Mouse (Mus musculus): ENCODE measurements around the gene Tbc1d22a.

Tbc1d22a gene

GRCm38 (mm10) chr15:86234517-86235441 is 20.5 kb downstream of the Tbc1d22a start:
- DNase-seq (ENCODE audit: low spot score) = no peak

DNA sequence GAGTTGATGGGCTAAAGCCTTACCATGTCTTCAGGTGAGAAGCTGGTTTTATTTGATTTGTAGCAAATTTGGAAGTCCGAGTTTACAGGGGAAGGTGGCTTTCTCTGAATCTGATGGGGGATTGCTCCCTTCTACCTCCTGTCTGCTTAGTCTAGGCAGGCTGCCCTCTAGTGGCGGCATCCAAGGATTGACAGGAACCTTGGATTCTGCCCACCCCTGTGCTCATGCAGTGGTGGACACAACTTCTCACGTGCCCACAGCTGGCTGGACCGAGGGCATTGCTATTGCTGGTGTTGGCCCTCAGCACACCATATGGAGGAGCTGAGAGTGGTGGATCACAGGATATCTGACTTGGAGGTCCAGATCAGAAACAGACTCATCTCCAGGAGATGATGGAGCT is 22.0 kb downstream of the Tbc1d22a start:
- no peak for DNase-seq (ENCODE audit: low spot score)

DNA sequence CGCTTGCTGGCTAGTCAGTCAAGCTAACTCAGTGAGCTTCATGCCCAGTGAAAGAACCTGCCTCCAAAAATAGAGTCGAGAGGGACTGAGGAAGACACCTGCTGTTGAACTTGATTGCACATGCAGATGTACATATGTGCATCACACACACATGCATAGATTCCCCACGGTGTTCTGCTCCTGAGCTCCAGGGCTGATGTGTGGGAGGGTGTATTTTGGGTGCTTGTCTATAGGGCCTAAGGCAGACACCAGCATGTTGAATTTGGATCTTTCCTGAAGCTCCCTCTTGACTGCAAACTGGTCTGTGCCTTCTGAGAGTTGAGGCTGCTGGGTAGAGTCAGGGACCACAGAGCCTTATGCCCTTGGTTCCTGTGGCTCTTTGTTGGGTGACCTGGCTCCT is 23.8 kb downstream of the Tbc1d22a start:
- DNase-seq (ENCODE audit: low spot score) = no peak

DNA sequence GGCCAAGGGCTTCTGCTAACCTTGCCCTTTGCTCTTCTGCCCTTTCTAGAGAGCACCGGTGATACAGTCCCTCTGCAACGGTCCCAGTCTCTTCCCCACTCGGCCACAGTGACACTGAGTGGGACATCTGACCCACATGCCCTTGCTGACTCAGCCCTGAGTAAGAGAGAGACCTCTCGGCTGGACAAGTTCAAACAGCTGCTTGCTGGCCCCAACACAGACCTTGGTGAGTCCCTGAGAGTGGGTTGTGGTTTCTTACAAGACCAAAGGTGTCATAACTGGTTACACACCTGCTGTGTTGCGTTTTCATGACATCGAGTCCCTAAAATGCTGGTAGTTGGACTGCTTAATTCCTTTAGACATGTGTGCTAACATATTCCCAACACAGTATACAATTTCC is 24.8 kb downstream of the Tbc1d22a start:
- DNase-seq (ENCODE audit: low spot score) = no peak

GRCm38 (mm10) chr15:86239801-86240200 is 25.5 kb downstream of the Tbc1d22a start:
- no peak for DNase-seq (ENCODE audit: low spot score)

DNA sequence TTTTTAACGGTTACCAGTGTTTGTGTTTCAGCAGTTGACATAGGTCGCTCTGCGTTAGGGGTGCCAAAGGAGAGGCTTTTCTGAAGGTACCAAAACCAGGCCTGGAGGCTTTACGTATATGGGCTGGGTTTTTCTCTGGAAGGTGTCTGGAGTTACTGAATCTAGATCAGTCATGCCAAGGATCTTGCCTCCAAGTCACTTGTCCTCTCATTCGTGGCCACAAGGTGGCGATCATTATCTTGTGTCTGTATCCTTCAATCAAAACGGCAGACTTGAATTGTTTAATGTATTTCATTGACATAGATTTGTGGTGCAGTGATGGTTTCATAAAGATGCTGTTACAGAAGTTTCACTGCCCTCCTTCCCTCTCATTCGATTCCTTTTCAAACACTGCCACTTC is 29.4 kb downstream of the Tbc1d22a start:
- no peak for DNase-seq (ENCODE audit: low spot score)

DNA sequence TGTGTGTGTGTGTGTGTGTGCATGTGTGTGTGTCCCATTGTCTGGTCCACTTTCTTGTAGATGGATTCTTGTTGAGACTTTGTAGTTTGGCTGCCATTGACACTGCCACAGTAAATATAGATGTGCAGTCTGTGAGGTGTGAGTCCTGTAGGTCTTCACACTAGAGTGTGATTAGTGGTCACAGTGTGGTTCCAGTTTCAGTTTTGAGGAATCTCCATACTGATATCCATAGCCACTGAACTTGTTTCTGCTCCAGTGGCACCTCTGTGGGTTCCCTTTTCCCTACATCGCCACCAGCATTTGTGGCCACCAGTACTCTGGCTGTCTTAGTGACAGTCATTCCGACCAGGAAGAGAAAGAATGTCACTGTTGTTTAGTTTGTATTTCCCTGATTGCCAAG is 30.1 kb downstream of the Tbc1d22a start:
- DNase-seq (ENCODE audit: low spot score) = no peak

DNA sequence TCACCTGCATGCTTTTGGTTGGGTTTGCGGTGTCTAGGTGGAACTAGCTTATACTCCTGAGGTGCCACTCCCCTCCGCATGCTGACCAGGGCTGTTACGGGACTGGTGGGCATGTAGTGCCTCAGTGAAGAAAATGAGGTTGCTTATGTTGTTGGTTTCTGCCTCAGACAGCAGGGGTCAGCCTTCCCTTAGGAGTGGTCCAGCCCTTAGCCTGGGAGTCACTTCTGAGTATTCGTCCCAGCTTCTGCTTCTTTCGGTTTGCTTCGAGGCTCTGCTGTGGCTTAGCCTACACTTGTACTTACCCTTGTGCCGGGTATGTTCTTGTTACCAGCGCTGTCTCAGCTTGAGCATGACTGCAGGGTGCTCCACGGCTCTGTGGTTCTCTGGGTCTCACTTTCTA is 36.0 kb downstream of the Tbc1d22a start:
- no peak for DNase-seq (ENCODE audit: low spot score)

DNA sequence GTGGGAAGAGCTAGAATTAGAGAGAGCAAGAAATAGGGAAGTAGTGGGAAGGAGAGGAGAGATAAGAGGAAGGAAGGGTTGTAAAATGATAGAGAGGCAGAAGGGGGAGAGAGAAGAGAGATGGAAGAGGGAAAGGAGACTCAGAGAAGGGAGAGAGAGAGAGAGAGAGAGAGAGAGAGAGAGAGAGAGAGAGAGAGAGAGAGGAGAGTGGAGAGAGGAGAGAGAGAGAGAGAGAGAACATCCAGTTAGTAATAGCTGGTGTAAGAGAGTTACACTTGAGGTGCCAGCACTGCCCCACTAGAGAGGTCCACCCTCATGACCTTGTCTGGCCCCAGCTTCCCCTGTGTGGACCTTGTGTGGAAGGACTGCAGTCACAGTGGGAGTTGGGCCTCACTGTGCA is 37.9 kb downstream of the Tbc1d22a start:
- DNase-seq (ENCODE audit: low spot score) = no peak

GRCm38 (mm10) chr15:86252684-86253083 is 38.4 kb downstream of the Tbc1d22a start:
- DNase-seq (ENCODE audit: low spot score) = no peak

DNA sequence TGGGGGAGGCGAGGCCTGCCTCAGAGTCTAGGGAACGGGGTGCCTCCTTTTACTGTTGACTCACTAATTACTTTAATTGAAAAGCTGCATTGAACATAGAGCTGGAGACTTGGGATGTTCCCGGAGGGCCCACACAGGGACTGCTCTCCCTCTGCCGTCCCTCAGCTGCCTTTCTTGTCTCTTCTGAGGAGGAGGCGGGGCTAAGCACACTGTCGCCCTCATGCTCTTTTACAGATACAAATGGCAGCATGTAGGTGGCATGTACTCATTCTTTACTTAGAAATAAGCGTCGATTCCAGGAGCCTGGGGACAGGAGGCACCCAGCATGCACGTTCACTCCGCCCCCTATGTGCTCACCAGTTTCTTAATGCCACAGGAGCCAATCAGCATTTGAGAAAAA is 39.2 kb downstream of the Tbc1d22a start:
- no peak for DNase-seq (ENCODE audit: low spot score)

DNA sequence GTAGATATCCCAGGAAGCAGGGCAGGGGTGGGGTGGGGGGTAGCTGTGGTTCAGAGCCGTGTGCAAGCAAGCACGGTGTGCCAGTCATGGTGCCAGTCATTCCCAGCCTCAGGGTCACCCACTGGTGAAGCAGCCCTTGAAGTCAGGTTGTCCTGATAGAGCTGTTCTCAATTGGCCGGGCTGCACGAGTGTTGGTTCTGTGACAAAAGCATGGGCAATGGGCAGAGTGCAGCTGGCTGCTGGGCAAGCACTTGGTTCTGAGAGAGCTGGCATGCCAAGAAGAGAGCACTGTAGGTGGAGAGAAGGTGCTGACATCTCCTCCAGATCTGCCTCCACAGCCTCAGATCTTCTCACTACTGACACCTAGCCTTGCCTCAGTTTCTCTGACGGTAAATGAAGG is 41.9 kb downstream of the Tbc1d22a start:
- no peak for DNase-seq (ENCODE audit: low spot score)

DNA sequence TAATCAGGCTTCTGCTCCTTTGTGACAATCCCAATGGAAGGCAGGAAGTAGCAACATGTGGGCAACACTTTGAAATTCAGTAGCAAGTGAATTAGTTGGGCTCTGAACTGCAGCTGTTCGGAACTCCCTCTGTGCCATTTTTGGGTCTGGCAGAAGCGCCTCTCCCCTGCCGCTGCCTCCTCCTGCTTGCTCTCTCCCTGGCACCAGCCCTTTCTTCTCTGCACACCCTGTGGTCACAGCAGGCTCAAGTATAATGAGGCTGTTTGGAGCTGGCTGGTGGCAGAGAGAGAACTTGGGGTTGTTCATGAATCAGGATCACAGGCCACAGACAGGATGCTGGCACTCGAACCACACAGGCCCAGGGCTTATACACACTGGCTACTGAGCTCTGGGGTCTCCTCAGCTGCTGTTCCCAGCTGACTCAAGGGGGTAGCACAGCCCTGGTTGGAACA is 42.5 kb downstream of the Tbc1d22a start:
- DNase-seq (ENCODE audit: low spot score) = no peak

DNA sequence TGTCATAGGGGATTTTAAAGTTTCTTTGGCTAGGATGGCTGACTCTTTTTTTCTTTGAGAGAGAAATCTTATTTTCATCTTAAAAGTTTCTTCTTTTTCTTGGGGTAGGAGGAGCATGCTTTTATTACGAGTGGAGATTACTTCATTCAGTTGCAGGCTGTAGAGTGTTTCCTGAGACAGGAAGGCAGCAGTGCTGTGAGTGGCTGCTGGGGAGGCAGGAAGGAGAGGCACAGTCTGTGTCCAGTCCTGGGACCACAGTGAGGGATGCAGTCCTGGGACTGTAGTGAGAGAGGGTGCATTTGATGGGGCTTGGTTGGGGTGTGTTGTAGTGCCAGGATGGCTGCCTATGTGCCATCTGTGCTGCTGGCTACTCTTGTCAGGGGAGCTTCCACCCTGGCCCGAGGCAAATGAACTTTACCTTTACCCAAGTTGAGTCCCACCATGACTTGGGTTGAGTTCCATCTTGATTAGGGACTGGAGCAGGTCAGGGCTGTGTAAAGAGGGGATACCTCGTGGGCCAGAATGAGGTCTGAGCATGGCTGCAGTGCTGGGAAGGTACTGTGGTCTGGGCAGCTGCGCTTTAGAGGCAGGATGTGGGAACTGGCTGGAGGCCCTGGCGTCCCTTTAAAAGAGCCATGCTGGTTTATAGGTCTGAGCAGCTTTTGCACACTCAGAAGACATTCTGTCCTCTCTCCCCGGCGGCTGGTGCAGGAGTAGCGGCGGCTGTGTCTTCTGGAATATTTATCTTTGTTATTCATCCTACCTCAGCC is 43.8 kb downstream of the Tbc1d22a start:
- no peak for DNase-seq (ENCODE audit: low spot score)

GRCm38 (mm10) chr15:86259233-86259632 is 45.0 kb downstream of the Tbc1d22a start:
- no peak for DNase-seq (ENCODE audit: low spot score)

GRCm38 (mm10) chr15:86260111-86260510 is 45.9 kb downstream of the Tbc1d22a start:
- DNase-seq (ENCODE audit: low spot score) = no peak

DNA sequence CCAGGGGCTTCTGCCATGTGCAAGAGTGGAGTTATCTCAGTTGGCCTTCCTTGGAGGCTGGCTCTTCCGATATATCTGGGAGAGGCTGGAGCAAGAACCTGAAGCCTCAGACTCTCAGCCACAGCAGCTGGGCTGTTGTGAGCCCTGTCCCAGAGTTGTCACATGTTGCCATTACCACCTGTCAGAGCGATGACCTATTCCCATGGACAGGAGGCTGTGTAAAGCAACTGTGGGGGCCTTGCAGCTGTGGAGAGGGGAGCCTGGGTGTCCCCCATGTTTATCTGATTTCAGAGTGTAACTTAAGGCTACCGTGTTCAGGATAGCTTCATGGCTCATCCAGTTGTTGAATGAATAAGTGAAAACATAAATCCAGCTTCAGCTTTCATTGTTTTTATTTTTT is 50.1 kb downstream of the Tbc1d22a start:
- no peak for DNase-seq (ENCODE audit: low spot score)

DNA sequence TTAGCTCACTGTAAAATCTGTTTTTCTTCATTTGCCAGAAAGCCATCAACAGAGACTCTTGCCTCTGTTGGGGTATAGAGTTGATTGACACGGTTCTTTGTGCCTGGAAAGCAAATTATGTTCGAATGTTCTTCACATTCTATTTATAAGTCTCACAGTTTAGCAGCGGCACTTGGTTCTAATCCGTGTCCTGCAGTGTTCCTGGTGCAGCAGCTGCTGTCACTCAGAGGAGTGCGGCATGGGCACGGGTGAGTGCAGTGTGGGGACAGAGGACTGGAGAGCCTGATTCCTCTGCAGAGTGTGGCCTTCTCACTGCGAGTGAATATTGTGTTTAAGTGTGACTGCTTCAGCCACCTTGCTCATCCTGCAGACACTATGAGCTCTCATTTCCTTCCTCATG is 50.5 kb downstream of the Tbc1d22a start:
- no peak for DNase-seq (ENCODE audit: low spot score)

DNA sequence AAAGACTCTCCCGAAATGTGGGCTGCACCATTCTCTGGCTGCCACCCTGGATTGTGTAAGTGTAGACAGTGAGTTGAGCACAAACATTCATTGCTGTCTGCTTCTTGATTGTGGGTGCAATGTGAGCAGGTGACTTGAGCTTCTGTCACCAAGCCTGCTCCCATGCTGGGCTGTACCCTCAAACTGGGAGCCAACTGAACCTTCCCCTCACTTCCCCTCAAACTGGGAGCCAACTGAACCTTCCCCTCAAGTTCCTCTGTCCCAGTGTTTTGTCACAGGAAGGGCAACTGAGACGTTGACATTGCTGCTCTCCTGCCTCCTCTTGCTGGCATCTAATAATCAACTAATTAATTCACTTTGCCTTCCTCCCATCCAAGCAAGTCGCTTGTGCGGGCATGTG is 52.7 kb downstream of the Tbc1d22a start:
- no peak for DNase-seq (ENCODE audit: low spot score)

GRCm38 (mm10) chr15:86268526-86268925 is 54.3 kb downstream of the Tbc1d22a start:
- DNase-seq (ENCODE audit: low spot score) = no peak

GRCm38 (mm10) chr15:86275754-86276153 is 61.5 kb downstream of the Tbc1d22a start:
- no peak for DNase-seq (ENCODE audit: low spot score)

- DNase-seq (ENCODE audit: low spot score) = no peak
These were observed 62.4 kb downstream of the Tbc1d22a start for GRCm38 (mm10) chr15:86276538-86277264.

- no peak for DNase-seq (ENCODE audit: low spot score)
These were observed 63.2 kb downstream of the Tbc1d22a start for GRCm38 (mm10) chr15:86277428-86277827.
